Mouse (Mus musculus) heart, adult 18-20 months (tissue): ENCODE measurements at regions not wholly inside any gene's neighbourhood (a gene's known extent, or its start where the extent isn't known, plus 50 kb on each side); places are given as distances from the start of the nearest gene placed in this dataset.
"Not testable (repeated sequence)": the region's sequence is repeated elsewhere in the genome, so short reads cannot be mapped to it uniquely, and the experiment has no call there.

Experiments
- DNase-seq, 2 experiments: peaks; one replicate each; pipeline ENCODE4 v3.0.0; 2021 to 2022; ENCODE audit warnings: mixed read lengths in 1 of 2

- DNase-seq = no peak
Measured at GRCm38 (mm10) chr3:80081210-80081609, 196.9 kb downstream of the Fam198b start.

- no peak for DNase-seq
Measured at GRCm38 (mm10) chr3:80082780-80083519, 198.6 kb downstream of the Fam198b start.

GRCm38 (mm10) chr3:80084168-80084567, 199.8 kb downstream of the Fam198b start:
- DNase-seq = no peak

DNA sequence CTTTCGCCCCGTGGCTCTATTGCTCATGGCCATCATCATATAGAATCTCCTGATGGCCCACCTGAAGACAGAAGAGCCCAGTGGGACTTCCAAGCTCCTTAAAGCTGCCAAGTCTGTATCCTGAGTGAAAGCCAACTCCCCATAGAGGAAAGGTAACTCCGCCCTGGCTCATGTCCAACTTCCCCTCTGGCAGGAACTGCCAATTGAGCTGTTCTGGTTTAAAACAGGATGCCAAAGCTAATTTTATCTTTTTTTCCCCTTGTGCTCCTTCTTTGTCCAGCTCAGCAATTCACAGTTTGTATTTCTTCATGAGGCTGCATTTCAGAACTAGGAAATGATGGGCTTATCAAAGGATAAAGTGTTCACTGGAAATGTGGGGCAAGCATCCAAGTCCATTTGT, 215.3 kb downstream of the Fam198b start:
- peak; percentile 4 to 26 for DNase-seq

- no peak for DNase-seq
Measured at GRCm38 (mm10) chr3:80120177-80120736, 235.9 kb downstream of the Fam198b start.

DNA sequence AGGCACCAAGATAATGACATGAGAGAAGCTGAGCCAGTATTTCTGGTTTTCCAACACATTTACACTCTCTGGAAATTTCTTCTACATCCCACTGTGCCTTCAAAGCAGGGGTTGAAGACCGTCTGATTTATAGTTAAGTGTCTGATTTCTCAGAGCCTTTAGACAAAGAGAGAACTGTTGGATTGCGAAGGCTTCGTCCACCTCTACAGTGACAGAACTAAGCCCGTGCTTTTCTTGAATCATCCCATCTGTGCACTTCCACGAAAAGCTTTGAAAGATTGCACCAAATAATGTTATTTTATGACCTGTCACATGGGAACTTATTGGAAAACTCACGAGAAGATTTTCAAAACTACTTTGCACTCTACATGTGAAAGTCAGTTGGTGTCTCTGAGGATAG, 239.3 kb downstream of the Fam198b start:
- no peak for DNase-seq

DNA sequence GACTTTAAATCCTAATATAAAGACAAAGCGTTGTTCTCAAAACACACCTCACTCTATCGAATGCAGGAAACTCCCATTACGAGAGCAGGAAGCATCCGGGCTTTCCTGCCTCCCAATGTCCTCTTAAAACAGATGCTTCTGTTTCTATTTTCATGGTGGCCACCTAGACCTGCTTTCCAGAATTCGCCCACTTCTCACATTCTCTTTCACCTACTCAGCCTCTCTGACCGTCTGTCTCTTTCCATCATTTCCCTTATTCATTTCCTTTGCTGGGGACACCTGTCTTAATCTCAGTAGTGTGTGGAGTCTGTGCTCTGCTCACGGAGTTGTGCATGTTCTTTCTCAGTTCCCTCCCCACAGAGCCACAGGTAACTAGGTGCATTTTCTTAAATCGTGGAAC, 240.3 kb downstream of the Fam198b start:
- no peak for DNase-seq

GRCm38 (mm10) chr3:80141697-80142096, 257.4 kb downstream of the Fam198b start:
- DNase-seq = no peak

- DNase-seq = no peak
Measured at GRCm38 (mm10) chr3:80160473-80160872, 276.1 kb downstream of the Fam198b start.

GRCm38 (mm10) chr3:80181749-80182148, 297.4 kb downstream of the Fam198b start:
- DNase-seq = no peak

- DNase-seq = not testable (repeated sequence)
Measured at GRCm38 (mm10) chr3:80182161-80182560, 297.8 kb downstream of the Fam198b start.

DNA sequence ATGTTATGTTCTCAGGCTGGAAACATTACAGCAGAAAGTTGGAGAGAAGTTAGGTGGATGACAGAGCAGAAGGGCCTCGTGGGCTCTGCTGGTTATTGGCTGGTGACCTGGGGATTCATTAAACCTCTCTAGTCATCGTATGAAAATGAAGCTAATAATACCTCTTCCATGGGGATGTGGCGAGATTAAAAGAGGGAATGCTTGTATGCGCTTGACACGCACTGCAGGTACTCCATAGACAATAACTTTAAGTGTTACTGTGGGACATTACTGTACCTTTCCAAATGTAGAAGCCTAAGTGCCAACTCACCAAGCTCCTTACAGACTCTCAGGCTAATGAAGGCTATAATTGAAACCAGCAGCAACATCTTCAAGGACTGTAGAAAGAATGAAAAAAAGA, 303.1 kb downstream of the Fam198b start:
- no peak for DNase-seq

DNA sequence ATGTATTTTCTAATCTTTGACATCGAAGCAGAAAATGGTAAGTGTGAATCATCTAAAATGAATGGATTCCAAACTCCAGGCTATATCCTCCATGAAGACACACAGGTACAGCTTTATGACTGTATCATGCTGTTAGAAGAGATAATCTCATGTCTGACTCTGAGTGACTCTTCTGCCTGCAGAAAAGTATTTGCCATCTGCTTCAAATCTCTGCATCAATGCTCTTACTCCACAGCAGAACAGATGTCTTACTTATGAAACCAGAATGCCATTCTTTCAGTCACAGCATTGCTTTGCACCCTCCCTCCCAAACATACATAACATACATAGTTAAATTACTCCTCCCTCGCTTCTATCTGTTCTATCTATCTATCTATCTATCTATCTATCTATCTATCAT, 316.6 kb downstream of the Fam198b start:
- DNase-seq = no peak

GRCm38 (mm10) chr3:80204821-80205220, 320.5 kb downstream of the Fam198b start:
- DNase-seq = peak; percentile 49 to 51

DNA sequence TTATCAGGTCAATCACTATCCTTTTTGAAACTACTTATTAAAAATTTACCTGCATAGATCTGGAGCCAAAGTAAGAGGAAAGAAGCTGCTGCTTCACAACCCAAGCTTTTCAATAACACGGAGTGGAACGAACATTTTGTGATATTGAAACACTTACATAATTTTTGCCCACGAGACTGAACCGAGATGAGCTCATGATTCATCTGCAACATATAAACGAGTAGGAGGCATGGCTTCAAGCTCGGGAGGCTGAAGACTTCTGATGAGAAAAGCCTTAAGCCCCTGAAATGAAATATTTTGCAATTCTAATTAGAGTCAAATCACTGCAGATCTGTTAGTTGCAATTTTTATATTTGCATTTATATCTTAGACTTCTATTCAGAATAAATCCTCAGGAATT, 321.0 kb downstream of the Fam198b start:
- DNase-seq = no peak

GRCm38 (mm10) chr3:80207022-80207421, 322.7 kb downstream of the Fam198b start:
- no peak for DNase-seq

DNA sequence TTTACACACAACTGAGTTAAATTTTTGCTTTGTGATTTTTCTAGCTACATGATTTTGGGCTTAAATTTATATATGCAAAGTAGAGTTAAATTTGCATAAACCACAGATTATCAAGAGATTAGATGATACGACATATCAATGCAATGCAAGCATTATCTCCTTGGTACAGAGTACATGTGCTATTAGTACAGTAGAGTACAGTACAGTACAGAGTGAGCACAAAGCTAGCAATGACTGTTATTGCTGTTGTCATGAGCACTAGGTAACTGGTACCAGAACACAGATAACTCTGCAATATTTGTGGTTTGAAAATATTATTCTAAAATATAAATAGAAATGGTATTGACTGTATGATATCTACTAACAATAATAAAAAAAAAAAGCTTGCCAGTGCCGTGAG, 323.7 kb downstream of the Fam198b start:
- no peak for DNase-seq

DNA sequence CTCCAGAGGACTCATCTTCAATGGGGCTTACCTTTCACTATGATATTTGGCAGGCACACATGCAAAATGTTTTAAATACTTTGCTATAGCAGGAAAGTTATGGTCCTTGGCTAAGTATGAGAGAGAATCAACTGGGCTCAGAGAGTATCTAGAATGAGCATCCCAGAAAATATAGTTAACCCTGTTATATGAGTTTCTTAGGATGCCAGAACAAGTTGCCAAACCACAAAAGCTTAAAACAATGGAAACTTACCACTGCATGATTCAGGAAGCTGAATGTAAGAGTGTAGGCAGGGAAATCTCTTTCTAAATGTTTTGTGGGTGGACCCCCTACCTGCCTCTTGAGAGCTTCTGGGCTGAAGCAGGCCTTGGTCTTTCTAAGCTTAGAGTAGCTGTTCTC, 325.3 kb downstream of the Fam198b start:
- DNase-seq = no peak

- no peak for DNase-seq
Measured at GRCm38 (mm10) chr3:80211323-80212109, 327.2 kb downstream of the Fam198b start.

- no peak for DNase-seq
Measured at GRCm38 (mm10) chr3:80248611-80249010, 364.3 kb downstream of the Fam198b start.

DNA sequence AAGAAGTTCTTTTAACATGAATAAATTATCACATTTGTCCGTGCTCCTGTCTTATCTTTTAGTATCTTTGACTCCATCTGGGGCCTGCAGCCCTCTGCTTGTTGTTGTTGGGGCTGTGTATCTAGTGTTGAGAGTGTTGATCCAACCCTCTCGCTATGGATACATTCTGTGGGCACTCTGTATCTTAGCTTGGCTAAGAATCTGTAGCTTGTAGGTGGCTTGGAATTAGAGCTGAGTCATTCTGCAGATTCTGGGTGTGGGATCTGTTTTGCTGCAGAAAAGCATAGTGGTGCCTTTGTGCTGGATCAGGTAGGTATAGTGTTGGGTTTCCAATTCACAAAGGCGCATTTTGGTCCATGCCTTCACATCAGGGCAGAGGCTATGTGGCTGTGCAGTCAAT, 365.6 kb downstream of the Fam198b start:
- no peak for DNase-seq

- DNase-seq = no peak
Measured at GRCm38 (mm10) chr3:80255304-80255703, 371.0 kb downstream of the Fam198b start.

DNA sequence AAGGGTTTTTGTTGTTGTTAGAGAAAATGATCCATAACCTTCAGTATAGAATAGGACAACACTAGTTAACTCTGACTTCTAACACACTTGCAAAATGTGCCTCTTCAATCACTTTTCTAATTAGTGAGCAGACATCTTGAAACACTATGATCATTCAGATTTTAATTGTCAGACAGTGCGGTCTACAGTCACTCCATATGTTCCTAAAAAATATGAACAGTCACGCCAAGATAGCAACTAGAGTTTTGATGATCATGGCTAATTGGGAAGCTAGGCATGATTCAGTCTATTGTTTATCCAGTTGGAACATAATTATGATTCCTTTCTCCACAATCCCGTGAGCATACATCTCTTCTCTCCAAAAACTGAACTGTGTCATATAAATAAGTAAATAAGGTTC, 372.1 kb downstream of the Fam198b start:
- no peak for DNase-seq
